Mouse (Mus musculus) lung, adult 2 months (tissue): ENCODE measurements around the gene Tmem86a.

Experiments
- CTCF ChIP-seq: fragments of 200-500 bp; IDR thresholded peaks from 2 replicates; pipeline ENCODE4 v1.5.1; 2011; ENCODE audit warnings: mild to moderate bottlenecking, low read length, control low read depth; ENCODE audit not compliant: insufficient read depth
- POLR2A ChIP-seq: fragments of 200-500 bp; IDR thresholded peaks from 2 replicates; pipeline ENCODE4 v1.6.1; 2011; ENCODE audit warnings: low read depth, mild to moderate bottlenecking, control low read depth, low read length, borderline replicate concordance; ENCODE audit errors: extremely low read depth

DNA sequence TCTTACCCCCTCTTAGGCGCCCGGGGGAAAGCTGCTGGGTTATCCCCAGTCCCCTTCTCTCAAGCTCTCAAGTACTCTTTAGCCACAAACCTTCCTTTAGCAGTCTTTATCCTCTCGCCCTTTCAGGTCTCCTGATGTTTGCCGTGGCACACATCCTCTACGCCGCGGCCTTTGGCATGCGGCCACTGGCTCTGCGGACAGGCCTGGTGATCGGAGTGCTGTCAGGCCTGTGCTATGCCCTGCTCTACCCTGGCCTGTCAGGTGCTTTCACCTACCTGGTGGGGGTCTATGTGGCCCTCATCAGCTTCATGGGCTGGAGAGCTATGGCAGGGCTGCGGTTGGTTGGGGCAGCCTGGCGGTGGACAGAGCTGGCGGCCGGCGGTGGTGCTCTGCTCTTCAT lies 2.9 kb downstream of the Tmem86a start:
- TF ChIP-seq CTCF: no peak
- TF ChIP-seq POLR2A: no peak
